Mouse (Mus musculus): Measurements from ENCODE around the gene Adam11.
A peak's percentile ranks its signal among the peaks of the same experiment; 100 is the strongest.
"Not testable (repeated sequence)": the region's sequence is repeated elsewhere in the genome, so short reads cannot be mapped to it uniquely, and the experiment has no call there.

Gene Adam11

GRCm38 (mm10) chr11:102761309-102762210 is at the start of gene Adam11:
Adam11 (plus strand) TSS chr11:102761439.
- peak; percentile 39; the same call in 1 of the 2 replicates for ATAC-seq (ENCODE audit: low TSS enrichment)

GRCm38 (mm10) chr11:102712411-102712810 is 48.8 kb upstream of the Adam11 start:
- ATAC-seq (ENCODE audit: low TSS enrichment): no peak

GRCm38 (mm10) chr11:102714578-102714977 is 46.7 kb upstream of the Adam11 start:
- not testable (repeated sequence) for ATAC-seq (ENCODE audit: low TSS enrichment)

DNA sequence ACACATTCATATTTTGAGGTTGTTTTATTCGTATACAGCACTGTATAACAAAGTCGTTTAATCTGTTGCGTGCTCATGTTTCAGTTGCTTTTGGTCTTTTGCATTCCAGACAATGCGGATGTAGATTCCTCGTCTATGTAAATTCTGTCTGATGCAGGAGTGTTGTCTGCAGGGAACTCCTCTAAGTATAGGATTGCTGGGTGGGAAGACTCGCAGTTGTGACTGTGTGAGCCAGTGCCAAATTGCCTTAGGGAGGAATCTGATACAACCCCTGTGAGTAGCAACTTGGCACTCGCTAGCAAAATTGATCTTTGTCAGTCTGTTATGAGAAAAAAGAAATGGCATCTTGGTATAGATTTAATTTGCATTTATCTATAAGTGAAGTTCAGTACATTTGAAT is 45.1 kb upstream of the Adam11 start:
- ATAC-seq (ENCODE audit: low TSS enrichment): no peak

- no peak for ATAC-seq (ENCODE audit: low TSS enrichment)
Measured at GRCm38 (mm10) chr11:102725574-102725973, 35.7 kb upstream of the Adam11 start.

DNA sequence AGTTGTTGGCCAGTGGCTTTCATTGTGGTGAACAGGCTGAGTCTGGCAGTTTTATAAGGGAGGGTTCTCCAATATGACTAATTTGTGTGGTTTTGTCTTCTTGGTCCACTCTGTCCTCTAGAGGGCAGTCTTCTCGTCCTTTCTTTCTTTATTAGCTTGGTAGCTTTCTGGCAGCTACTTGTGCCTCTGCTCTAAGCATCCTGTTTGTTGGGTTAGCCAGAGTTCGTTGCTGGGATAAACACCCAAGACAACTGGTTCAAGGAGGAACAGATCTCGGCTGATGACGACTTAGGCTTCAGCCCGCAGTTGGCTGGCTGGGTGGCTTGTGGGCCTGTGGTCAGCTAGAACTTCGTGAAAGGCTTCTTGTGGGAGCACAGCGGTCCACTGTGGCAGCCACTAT is 32.6 kb upstream of the Adam11 start:
- no peak for ATAC-seq (ENCODE audit: low TSS enrichment)

- no peak for ATAC-seq (ENCODE audit: low TSS enrichment)
Measured at GRCm38 (mm10) chr11:102729835-102730234, 31.4 kb upstream of the Adam11 start.

- no peak for ATAC-seq (ENCODE audit: low TSS enrichment)
Measured at GRCm38 (mm10) chr11:102731366-102731765, 29.9 kb upstream of the Adam11 start.

DNA sequence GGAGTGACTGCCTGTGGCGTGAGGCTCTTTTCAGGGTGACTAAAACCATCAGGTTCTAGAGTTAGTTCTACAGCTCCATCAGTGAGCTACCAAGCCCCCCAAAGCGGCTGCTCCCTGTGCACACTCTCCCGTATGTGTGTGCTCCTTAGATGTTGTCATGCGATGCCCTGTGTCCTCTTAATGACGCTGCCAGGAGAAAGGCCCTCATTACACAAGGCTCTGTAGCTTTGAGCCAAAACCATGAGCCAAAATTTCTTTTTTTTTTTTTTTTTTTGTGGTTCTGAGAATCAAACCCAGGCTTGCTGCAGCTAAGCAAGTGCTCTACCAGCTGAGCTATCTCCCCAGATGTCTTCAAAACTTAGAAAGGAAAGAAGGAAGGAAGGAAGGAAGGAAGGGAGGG is 28.1 kb upstream of the Adam11 start:
- ATAC-seq (ENCODE audit: low TSS enrichment): no peak

GRCm38 (mm10) chr11:102734961-102735360 is 26.3 kb upstream of the Adam11 start:
- ATAC-seq (ENCODE audit: low TSS enrichment): no peak

GRCm38 (mm10) chr11:102738046-102738445 is 23.2 kb upstream of the Adam11 start:
- no peak for ATAC-seq (ENCODE audit: low TSS enrichment)

GRCm38 (mm10) chr11:102739278-102739966 is 21.8 kb upstream of the Adam11 start:
- ATAC-seq (ENCODE audit: low TSS enrichment): peak; percentile 82

DNA sequence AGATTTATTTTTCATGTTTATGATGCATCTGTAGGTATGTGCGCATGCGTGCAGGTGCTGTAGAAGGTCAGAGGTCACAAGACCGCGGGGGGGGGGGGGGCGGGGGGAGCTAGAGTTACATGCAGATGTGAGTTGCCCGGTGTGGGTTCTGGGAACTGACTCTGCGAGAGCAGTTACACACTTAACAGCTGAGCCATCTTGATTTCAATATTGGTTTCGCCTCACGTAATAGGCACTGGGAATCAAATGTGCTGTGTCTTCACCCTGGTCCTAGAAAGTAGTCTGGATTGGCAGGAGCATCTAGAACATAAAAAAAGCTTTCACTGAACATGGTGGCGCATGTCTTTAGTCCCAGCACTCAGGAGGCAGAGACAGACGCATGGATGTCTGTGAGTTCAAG is 20.6 kb upstream of the Adam11 start:
- ATAC-seq (ENCODE audit: low TSS enrichment): no peak

- ATAC-seq (ENCODE audit: low TSS enrichment): peak; percentile 33; the same call in 1 of the 2 replicates
Measured at GRCm38 (mm10) chr11:102741129-102741950, 19.9 kb upstream of the Adam11 start.

DNA sequence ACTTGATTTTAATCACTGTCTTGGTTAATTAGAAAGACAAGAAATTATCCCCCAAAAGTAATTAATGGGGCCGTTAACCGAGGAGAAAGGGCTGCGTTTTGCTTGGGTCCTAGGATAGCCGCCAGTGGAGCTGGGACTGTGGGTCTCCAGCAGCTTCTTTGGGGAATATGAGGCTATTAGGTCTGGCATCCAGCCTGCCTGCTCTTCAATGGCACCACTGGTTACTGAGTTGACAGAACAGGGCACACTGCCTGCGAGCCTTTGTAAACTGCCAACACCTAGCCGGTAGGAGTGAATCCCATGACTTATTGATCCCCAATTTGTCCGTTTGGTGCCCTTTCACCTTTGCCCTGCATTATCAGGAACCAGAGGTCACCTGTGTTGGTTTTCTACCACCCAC is 19.2 kb upstream of the Adam11 start:
- ATAC-seq (ENCODE audit: low TSS enrichment): no peak

DNA sequence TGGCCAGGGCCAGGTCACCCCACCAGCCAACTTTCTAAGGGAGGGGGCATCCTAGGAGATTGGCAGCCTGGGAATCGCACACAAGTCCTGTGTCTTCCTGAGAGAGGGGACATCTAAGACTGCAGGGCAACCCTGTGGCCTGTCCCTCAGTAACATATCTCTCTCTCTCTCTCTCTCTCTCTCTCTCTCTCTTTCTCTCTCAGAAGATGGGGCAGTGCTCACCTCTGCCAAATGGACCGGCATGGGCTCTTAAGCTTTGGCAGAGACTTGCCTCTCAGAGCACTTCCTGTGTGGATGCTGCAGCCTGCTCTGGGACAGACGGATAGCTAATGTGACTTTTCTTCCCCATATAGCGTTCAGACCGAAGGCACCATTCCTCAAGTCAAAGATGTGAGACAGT is 18.4 kb upstream of the Adam11 start:
- no peak for ATAC-seq (ENCODE audit: low TSS enrichment)

DNA sequence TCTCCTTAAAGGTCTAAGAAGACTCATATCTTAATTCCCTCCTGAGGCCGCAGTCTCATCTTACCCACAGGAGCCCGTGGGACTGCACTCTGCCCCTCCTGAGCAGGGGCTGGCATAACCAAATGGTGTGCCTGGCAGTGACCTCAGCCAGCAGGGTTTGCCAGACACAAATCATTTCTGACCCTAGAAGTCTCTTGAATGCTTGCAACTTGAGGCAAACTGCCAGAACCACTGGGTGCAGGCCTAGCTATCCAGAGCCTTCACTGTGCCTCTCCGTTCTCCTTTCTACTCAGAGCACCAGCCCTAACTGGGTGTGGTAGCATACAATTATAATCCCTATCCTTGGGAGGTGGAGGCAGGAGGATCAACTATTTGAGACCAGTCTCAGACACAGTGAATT is 16.5 kb upstream of the Adam11 start:
- no peak for ATAC-seq (ENCODE audit: low TSS enrichment)

DNA sequence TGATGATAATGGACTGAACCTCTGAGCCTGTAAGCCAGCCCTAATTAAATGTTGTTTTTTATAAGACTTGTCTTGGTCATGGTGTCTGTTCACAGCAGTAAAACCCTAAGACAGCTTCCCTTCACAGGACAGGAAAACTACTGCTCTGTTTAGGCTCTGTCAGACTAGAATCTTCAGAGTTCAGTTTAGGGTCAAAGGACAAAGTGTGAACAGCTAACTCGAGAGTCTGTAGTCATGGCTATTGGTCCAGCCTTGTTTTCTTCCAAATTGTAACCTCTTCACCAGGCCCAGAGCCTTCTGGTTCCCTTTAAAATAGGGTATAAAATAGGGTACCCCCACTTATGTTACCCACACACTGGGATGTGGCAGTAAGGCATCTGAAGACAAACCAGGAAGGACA is 13.4 kb upstream of the Adam11 start:
- no peak for ATAC-seq (ENCODE audit: low TSS enrichment)

- no peak for ATAC-seq (ENCODE audit: low TSS enrichment)
Measured at GRCm38 (mm10) chr11:102748381-102748780, 12.9 kb upstream of the Adam11 start.

DNA sequence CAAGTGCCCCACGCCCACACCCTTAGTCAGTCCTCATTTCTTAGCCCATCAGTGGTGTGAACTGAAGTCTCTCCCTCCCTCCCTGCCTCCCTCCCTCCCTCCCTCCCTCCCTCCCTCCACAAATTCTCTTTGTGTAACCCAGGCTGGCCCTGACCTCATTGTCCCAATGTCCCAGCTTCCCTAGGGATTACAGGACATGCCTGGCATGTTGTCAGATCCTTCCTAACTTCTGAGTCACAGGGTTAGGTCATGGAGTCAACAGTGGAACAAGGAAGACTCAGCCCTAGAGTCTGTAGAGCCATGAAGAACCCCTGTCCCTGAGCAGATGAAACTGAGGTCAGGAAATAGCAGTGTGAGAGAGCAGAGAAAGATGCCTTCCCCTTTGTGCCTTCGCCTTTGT is 11.5 kb upstream of the Adam11 start:
- no peak for ATAC-seq (ENCODE audit: low TSS enrichment)

DNA sequence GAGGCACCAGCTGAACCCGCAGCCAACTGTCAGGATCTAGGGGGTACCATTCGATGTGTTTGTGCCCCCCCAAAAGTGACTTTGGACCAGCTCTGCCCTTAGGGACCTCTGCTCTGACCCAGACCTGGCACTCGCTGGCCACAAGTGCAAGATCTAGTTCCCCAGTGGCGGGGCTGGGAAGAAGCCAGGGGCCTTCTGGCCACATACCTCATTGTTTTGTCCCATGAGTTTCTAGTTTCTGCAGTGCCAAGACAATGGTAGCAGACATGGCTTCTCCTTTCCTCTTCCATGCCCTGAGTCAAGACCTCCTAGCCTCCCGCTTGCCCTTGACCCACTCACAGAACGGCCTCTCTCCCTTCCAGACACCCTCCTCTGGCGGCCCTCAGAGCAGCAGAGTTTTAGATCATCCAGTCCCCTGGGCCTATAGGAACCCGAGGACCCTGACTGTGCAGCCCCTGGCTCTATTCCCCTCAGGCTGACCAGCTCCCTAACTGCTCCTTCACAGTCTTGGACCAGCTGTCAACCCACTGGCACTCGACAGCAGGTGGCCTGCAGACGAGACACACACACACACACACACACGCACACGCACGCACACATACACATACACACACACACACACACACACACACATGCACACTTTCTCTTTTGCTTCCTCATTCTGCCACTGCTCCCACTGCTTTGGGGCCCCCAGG is 8.2 kb upstream of the Adam11 start:
- ATAC-seq (ENCODE audit: low TSS enrichment): no peak
